Mouse (Mus musculus): ENCODE data around the gene Cep170b.

The Cep170b gene

DNA sequence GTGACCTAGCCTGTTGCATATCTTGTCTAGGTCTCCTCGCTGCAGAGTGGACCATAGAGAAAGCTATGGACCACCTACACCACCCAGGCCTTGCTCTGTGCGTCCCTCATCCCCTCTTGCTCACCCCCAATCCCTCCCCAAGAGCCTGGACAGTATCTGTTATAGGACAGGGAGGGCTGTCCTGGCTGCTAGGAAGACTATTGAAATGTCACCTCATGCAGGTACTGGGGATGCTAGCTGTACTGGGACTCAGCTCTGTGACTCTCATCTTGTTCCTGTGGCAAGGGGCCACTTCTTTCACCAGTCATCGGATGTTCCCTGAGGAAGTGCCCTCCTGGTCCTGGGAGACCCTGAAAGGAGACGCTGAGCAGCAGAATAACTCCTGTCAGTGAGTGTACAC is 42.9 kb downstream of the Cep170b start:
- no peak for DNase-seq (ENCODE audit: low spot score)

DNA sequence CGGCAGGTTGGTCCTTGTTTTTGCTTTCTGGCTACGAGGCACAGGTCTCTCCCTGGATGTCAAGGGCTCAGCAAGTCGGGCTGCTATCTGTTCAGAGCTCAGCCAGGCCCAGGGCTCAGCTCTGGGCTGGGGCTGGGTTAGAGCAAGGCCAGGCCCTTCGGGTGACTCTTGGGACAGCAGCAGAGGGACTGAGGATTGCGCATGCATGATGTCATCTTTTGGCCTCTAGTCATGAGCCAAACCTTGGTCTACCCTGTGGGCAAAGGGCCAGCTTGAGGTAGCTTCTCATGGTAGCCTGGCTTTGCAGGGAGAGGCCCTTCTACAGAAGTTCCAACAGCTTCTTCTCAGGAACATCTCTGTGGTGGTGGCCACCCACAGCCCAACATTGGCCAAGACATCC is 43.9 kb downstream of the Cep170b start:
- DNase-seq (ENCODE audit: low spot score) = no peak

DNA sequence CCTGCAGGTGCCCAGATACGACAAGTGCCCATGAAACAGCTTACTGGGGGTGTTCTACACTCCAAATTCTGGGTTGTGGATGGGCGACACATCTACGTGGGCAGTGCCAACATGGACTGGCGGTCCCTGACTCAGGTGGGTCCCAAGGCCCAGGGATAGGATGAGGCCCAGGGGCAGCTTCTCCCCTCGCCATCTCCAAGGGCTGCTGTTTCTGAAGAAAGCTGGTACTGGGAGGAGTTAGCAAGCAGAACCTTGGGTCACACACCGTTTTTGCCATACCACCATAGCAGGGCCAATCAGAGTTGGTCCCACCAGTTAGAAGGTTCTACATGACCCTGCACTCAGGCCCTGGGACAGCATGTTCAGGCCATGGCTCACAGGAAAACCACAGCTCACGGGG is 44.7 kb downstream of the Cep170b start:
- DNase-seq (ENCODE audit: low spot score) = no peak

DNA sequence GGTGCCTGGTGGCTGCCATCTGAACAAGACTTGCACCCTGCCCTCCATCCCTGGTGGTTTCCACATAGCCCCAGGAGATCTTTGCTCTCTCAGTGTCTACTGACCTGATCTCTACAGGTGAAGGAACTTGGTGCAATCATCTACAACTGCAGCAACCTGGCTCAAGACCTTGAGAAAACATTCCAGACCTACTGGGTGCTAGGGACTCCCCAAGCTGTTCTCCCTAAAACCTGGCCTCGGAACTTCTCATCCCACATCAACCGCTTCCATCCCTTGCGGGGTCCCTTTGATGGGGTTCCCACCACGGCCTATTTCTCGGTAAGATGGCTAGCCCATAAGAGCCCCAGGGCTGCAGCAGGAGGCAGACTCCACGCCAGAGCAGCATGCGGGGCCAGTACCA is 46.3 kb downstream of the Cep170b start:
- no peak for DNase-seq (ENCODE audit: low spot score)

DNA sequence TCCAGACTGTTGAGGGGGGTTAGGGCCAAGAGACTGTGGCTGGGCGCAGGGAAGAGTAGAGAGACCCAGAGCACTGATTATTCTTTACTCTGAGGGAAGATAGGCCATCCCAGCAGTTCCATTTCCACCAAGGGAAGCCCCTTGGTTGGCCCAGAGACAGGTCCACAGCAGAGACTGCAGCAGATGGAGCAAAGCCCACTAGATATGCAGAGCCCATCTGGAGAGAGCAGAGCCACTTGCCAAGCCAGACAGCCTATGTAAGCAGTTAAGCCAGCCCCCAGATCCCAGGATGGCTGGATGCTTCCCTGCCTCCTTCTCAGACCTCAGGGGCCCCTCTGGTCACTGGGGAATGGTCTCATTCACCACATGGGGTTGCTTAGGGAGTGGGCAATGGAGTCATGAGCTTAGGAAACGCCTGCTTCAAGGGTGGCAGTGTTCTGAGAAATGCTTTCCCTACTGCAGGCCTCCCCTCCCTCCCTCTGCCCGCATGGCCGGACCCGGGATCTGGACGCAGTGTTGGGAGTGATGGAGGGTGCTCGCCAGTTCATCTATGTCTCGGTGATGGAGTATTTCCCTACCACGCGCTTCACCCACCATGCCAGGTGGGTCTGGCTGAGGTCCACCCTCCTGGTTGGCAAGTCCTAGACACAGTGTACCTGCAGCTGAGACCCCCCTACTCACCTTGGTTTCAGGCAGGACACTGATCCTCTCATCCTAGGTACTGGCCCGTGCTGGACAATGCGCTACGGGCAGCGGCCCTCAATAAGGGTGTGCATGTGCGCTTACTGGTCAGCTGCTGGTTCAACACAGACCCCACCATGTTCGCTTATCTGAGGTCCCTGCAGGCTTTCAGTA is 47.0 kb downstream of the Cep170b start:
- DNase-seq (ENCODE audit: low spot score) = no peak

DNA sequence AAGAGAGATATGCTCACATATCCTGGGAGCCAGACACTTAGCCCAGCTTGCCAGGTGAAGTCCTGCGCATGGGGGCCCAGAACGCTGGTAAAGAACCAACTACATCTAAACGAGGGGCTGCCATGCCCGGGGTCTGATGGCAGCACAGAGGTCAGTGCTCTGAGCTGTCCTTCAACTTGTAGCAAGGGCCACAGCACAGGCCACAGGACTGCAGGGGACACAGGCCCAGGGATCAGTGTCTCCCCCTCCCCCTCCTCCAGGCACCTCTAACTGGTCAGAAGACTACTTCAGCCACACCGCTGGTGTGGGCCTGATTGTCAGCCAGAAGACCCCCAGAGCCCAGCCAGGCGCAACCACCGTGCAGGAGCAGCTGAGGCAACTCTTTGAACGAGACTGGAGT is 47.9 kb downstream of the Cep170b start:
- no peak for DNase-seq (ENCODE audit: low spot score)

DNA sequence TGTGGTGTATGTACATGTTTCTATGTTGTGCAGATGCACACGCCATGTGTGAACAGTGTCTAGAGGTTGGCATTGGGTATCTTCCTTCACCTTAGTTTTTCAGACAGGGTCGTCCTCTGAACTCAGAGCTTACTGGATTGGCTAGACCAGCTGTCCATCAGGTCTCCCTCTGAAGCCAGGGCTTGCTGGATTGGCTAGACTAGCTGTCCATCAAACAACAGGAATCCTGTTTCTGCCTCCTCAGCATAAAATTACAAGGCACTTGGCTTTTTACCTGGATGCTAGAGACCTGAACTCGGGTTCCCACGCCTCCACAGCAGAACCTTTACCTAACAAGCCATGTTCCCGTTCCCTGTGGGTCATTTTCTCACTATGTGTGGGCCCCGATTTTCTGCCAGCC is 48.8 kb downstream of the Cep170b start:
- no peak for DNase-seq (ENCODE audit: low spot score)

DNA sequence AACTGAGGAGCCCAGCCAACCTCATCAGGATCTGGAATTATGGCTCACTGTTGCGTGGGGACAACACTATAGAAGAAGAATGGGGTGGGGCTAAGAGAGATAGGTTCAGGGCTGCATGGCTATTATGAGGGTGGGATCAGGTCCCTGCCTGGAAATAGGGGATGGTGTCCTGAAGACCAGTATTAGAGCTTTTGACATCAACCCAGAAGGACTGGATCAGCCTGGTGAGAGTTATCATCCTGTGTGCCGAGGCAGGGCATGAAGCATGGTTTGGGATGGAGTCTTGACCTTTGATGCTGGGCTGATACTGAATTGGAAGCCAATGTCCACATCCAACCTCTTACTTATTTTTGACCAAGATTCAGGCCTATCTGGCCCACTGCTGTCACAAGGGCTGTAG is 49.5 kb downstream of the Cep170b start:
- no peak for DNase-seq (ENCODE audit: low spot score)

DNA sequence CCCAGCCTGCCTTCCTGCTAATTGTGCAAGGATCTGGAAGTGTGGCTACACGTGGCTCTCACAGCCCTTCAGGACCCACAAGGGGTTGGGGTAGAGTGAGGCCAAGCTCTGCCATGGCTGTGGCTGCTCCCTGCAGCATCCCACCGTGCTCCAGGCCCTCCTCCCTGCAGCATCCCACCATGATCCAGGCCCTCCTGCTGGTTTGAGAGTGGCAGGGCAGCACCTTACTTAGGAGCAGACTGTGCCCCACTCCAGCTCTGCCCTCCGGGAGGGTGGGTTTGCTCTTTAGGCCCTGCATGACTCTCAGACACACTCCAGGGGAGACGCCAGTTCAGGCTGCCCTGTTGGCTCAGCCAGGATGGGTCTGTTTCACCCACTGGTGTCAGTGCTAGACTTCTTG is 50.1 kb downstream of the Cep170b start:
- no peak for DNase-seq (ENCODE audit: low spot score)

DNA sequence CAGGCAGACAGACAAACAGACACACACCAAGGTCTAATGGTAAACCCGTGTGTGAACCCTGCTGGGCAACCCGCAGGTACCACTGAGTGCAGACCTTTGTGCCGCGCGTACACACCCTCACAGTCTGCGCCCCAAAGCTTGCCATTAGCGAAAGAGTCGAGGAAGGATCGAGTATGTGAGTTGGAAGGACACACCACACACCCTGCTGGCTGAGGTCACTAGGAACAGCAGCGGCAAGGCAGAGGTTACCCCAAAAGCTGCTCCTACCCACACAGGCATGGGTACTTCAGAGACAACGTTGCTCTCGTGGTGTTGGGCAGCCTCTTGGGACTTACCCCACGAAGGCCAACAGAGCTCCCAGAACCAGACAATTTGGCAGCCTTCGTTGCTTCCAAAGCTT is 52.1 kb downstream of the Cep170b start:
- no peak for DNase-seq (ENCODE audit: low spot score)

DNA sequence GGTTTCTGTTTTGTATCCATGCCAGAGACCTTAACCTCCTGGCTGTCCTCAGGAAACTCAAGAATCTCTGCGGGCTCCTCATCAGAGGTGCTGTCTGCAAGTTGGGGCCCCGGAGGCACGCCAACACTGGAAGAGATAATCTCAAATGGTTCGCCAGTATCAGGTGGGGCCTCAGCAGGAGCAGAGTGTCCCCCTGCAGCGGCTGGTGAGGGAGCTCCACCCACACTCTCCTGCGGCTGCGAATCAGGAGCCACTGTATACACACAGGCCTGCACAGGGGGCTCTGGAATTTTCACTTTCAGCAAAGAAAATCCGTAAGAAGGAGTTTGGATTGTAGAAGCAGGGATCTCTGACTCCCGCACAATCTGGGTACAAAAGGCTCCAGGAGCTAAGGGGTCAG is 53.1 kb downstream of the Cep170b start:
- no peak for DNase-seq (ENCODE audit: low spot score)

DNA sequence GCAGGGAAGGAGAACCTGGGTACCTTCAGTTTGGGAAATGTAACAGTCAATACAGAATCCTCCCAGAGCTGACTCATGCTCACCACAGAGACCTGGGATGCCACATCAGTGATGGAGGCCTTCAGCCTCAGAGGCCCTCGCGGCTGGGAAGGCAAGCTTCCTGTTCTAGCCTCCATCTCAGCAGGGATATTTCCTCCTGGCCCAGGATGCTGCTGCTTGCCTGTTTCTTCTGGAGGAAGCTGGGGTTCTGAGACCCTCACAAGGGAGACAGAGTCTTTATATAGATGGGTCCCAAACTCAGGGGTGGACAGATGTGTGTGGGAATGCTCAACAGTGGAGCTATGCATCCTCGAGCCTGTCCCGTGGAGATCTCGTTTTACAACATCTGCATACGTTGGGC is 53.8 kb downstream of the Cep170b start:
- DNase-seq (ENCODE audit: low spot score) = no peak

DNA sequence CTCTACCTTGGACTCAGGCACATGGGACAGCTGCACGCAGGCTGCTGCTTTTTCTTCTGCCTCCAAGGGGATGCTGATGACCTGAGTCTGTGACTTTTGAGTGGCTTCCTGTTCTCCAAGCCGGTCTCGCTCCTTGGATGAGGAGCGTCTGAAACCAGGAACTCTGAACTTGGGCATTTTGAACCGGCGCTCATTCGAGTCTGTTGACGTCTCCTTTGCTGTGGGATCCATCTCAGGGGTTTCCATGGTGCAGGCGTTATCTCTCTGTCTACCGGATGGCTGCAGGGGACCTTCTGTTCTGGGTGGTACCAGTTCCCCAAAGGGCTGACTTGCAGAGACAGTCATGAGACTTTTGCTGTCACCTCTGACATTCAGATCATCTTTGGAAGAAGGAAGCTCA is 54.2 kb downstream of the Cep170b start:
- DNase-seq (ENCODE audit: low spot score) = no peak

DNA sequence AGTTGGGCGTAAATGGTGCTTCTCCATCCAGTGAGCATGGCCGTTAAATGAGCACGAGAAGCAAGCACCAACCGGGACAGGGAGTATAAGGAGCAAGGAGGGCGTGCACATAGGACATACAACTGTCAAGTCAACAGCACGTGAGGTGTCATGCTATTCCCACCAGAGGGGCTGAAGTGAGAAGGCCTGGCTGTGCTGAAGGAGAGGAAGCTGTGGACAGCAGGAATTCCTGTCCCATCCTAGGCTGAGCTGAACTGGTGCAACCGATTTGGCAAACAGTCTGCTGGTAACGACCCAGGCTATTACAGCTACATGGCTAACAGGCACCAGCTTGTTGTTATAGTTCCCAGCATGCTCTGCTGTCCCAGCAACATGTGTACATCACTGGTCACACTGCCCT is 70.8 kb downstream of the Cep170b start:
- no peak for DNase-seq (ENCODE audit: low spot score)

DNA sequence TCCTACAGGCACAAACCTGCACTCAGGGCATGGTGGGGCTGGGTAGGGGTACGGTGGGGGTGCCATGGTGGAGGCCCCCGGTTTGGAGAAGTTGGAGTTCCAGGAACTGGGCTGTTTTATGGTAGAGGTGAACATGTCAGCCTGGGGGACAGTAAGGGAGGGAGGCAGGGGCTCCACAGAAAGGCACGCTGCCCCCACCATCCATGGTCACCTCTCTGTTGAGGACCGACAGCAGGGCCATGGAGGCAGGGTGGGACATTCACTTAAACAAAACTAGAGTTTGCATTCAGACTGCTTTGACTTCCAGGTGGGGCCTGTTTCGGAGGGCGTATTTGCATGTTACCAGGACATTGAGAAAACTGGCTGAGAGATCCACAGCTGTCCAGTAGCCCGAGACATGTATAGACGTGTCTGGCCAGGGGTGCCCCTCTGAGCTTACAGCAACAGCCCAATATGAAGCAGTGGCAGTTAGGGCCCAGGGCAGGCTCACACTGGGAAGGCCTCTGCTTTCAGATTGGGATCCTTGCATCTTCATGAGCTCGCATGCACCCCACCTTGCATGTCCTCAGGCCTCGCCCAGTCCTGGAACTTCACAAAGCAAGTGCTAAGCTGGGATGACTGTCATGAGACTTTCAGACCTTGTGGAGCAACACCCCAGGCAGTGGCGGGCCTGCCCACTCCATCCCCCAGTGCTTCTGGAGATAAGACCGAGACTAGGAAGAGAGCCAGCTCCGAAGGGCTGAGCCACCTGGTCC is 73.5 kb downstream of the Cep170b start:
- no peak for DNase-seq (ENCODE audit: low spot score)

DNA sequence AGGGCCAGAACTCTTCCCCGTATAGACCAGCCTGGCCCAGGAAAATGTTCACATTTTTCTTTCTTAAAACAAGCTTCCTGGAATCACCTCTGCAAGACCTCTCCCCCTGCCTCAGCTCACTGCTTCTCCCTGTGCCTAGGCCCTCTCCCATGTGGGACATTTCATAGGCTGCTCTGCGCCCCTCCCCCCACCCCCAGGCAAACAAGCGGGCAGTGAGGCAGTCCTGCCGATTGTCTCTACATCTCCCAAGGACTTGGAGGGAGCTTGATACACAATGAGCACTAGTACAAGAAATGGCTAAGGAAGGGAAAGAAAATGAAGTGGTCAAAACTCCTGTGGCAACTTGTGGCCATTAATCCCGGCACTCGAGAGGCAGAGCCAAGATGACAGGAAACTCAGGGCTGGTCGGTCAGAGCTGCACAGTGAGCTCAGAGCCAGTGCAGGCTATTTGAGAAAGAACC is 74.1 kb downstream of the Cep170b start:
- no peak for DNase-seq (ENCODE audit: low spot score)

DNA sequence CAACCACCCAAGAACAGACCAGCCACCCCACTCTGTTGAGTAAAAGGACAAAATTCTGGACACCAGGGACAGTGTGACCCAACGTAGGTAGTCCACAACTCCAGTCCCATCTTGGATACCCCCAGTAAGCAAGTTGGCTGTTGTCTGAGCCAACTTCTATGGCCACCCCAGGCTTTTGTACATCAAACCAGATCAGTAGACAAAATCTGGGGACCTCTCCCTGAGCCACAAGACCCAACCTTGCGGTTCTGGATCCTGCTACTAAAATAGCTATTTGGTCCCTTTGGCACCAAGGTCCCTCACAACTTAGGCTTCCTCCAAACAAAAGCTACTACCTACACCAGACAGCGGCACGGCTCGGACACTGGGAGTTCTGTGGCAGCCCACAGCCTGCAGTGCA is 74.7 kb downstream of the Cep170b start:
- DNase-seq (ENCODE audit: low spot score) = no peak

DNA sequence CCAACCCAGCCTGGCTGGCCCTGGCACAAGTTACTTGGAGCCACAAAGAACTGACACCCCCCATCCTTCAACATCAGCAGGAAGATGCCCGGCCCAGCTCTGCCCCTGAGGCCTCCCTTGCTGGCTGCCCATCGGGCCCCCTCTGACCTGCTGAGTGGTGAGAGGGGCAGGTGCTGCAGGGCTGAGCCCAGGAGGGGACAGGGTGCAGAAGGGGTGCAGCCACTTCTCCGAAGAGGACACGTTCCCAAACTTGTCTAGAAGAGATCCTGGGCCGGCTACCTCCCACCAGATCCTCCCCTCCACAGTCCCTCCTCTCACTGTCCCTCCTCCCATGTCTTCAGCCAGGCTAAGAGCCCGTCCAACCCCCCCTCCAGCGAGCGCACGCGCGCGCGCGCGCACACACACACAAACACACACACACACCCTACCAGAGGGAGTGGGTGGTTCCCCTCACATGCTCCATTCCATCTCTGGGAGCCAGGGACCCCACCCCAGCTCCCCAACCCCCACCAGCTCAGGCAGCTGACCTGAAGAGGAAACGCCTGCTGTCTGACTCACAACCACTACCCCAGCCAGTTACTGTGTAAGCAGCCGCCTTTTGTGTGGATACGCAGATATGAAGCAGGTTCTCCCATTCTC is 75.3 kb downstream of the Cep170b start:
- no peak for DNase-seq (ENCODE audit: low spot score)
